ENCODE assay signal across 16 mouse cellular contexts in genomic region chr5:133175636-133176035, GRCm38 (mm10).
DNase-seq lines count a peak whose midpoint lies in the region; ATAC-seq and TF ChIP-seq lines count a peak whose summit lies in the region.
"Had no signal": no experiment of that assay in that cellular context is flagged by ENCODE, and none has a peak within 500 bp of the region (broad histone marks: within the 10 kb centered on the region; RNA-seq: fewer than 3 reads in every experiment).

No protein-coding gene starts in this region.

- peak; percentile 47; the same call in 1 of the 2 replicates for ATAC-seq in forebrain, postnatal 0 days
- no peak for ATAC-seq in stomach, postnatal 0 days (ENCODE audit: low FRiP score, low TSS enrichment)

- H3K36me3 ChIP-seq in forebrain, postnatal 0 days (ENCODE audit: insufficient read depth): no peaks in the 10 kb centered on the region
- no peaks in the 10 kb centered on the region for H3K36me3 ChIP-seq in stomach, postnatal 0 days (ENCODE audit: control insufficient read depth, insufficient read depth, low read length)
- H3K36me3 ChIP-seq: G1E; limb, embryonic 12.5 days; liver, embryonic 15.5 days had no signal

- H3K9ac ChIP-seq in forebrain, postnatal 0 days: no peak overlapping the region
- H3K9ac ChIP-seq in stomach, postnatal 0 days (ENCODE audit: low read length): no peak overlapping the region
- H3K9ac ChIP-seq: hindbrain, embryonic 14.5 days; limb, embryonic 12.5 days; liver, embryonic 15.5 days had no signal

- H3K4me2 ChIP-seq in forebrain, postnatal 0 days (ENCODE audit: low read depth): no peak overlapping the region
- H3K4me2 ChIP-seq in stomach, postnatal 0 days (replicated peaks; ENCODE audit: low read depth): no peak overlapping the region
- H3K4me2 ChIP-seq: hindbrain, embryonic 14.5 days; limb, embryonic 12.5 days; liver, embryonic 15.5 days had no signal

- no peak overlapping the region for H3K27ac ChIP-seq in forebrain, postnatal 0 days (ENCODE audit: low read depth, low read length)
- no peak overlapping the region for H3K27ac ChIP-seq in stomach, postnatal 0 days (replicated peaks)
- H3K27ac ChIP-seq: hindbrain, embryonic 14.5 days; limb, embryonic 12.5 days; liver, embryonic 15.5 days had no signal

- DNase-seq in gastrocnemius, postnatal 10 days: peak; percentile 28
- DNase-seq in gastrocnemius, adult 8-10 months (ENCODE audit: low spot score in 2 of 2): no peak
- peak; percentile 54 for DNase-seq in forebrain, postnatal 0 days
- DNase-seq in gonadal fat pad, adult 2 months (ENCODE audit: low read depth): peak; percentile 33
- peak; percentile 47 to 58 for DNase-seq in right cerebral cortex, adult 2 months (ENCODE audit: low spot score in 2 of 2)
- DNase-seq in stomach, postnatal 0 days (ENCODE audit: low spot score): no peak
- no peak for DNase-seq in adrenal gland, postnatal 4 days (ENCODE audit: low spot score in 2 of 2)
- DNase-seq in ovary, postnatal 10 days (ENCODE audit: low spot score): no peak
- DNase-seq: cerebellum, adult 2 months; kidney, adult 2 months; kidney, postnatal 4 days; midbrain, embryonic 14.5 days had no signal

- 50% methylated on average over 6 of the region's 6 CpGs for WGBS in forebrain, postnatal 0 days
- 90% methylated on average over 6 of the region's 6 CpGs for WGBS in stomach, postnatal 0 days

- H3K27me3 ChIP-seq in forebrain, postnatal 0 days (ENCODE audit: insufficient read depth, low read length): no peaks in the 10 kb centered on the region
- no peaks in the 10 kb centered on the region for H3K27me3 ChIP-seq in stomach, postnatal 0 days (ENCODE audit: control insufficient read depth, insufficient read depth, low read length)
- H3K27me3 ChIP-seq: limb, embryonic 12.5 days; liver, embryonic 15.5 days had no signal

- TF ChIP-seq CTCF in forebrain, postnatal 0 days (IDR thresholded peaks at IDR 0.05; ENCODE audit: low read depth): no peak
- no peak for TF ChIP-seq CTCF in stomach, postnatal 0 days (IDR thresholded peaks at IDR 0.05; ENCODE audit: low read depth)

- no peak overlapping the region for H3K4me3 ChIP-seq in forebrain, postnatal 0 days (ENCODE audit: low read depth, low read length)
- H3K4me3 ChIP-seq in stomach, postnatal 0 days (ENCODE audit: low read depth, low read length): no peak overlapping the region
- H3K4me3 ChIP-seq: limb, embryonic 12.5 days; liver, embryonic 15.5 days had no signal

- H3K4me1 ChIP-seq in forebrain, postnatal 0 days (ENCODE audit: insufficient read depth): peaks cover 5% of the 10 kb centered on the region; the same call in 1 of the 2 replicates
- 0 out of 2 replicates have a peak, but pooled peaks cover 2% of the 10 kb centered on the region for H3K4me1 ChIP-seq in stomach, postnatal 0 days (replicated peaks; ENCODE audit: control insufficient read depth, insufficient read depth)
- H3K4me1 ChIP-seq: liver, embryonic 15.5 days had no signal

- no peak for TF ChIP-seq EP300 in stomach, postnatal 0 days (optimal IDR thresholded peaks at IDR 0.05)

- no peaks in the 10 kb centered on the region for H3K9me3 ChIP-seq in forebrain, postnatal 0 days (ENCODE audit: low read length)
- no peaks in the 10 kb centered on the region for H3K9me3 ChIP-seq in stomach, postnatal 0 days (ENCODE audit: control insufficient read depth, low read length)
- H3K9me3 ChIP-seq: limb, embryonic 12.5 days; liver, embryonic 15.5 days had no signal

Comparison
In these comparisons a context has a peak if more than half of its experiments do, and no peak if none do; other contexts are left out.
1. DNase-seq: peak in gastrocnemius, postnatal 10 days (single experiment), forebrain, postnatal 0 days (single experiment), gonadal fat pad, adult 2 months (single experiment) and right cerebral cortex, adult 2 months (2 of 2); none in gastrocnemius, adult 8-10 months (0 of 2), stomach, postnatal 0 days (single experiment), adrenal gland, postnatal 4 days (0 of 2) and ovary, postnatal 10 days (single experiment).